Mouse (Mus musculus) liver, embryonic 16.5 days (tissue): Measurements from ENCODE around the gene Tbc1d22b. TPM values are rescaled to one million over a fixed set of nuclear protein-coding genes. Genes with fewer than 3 reads are reported as not detected.

Source experiments
- ATAC-seq: fragments of 200-750 bp; cut with Nextera tagmentation; 2 replicates; pipeline ENCODE4 v1.8.0; 2017; ENCODE audit warnings: low read depth, mild to moderate bottlenecking, moderate number of reproducible peaks, moderate library complexity
- H3K27ac ChIP-seq: fragments of 300-500 bp; sonication (generic); 2 replicates; pipeline ENCODE4 v1.5.1; 2014; ENCODE audit warnings: mild to moderate bottlenecking, low read length
- H3K27me3 ChIP-seq: fragments of 300-500 bp; sonication (generic); 2 replicates; pipeline ENCODE4 v1.6.1; 2014; ENCODE audit warnings: low read depth, low read length, mixed read lengths; ENCODE audit not compliant: control insufficient read depth, insufficient read depth
- H3K36me3 ChIP-seq: fragments of 300-500 bp; sonication (generic); 2 replicates; pipeline ENCODE4 v1.6.1; 2014; ENCODE audit warnings: mild to moderate bottlenecking; ENCODE audit not compliant: control insufficient read depth, insufficient read depth
- H3K4me1 ChIP-seq: fragments of 300-500 bp; sonication (generic); 2 replicates; pipeline ENCODE4 v1.6.1; 2014; ENCODE audit warnings: low read depth, low read length, mixed read lengths; ENCODE audit not compliant: control insufficient read depth
- H3K4me2 ChIP-seq: fragments of 300-500 bp; sonication (generic); 2 replicates; pipeline ENCODE4 v1.6.1; 2014; ENCODE audit warnings: low read depth, low read length, mixed read lengths
- H3K4me3 ChIP-seq: fragments of 300-500 bp; sonication (generic); 2 replicates; pipeline ENCODE4 v1.5.1; 2014; ENCODE audit warnings: low read depth, mild to moderate bottlenecking, low read length
- H3K9ac ChIP-seq: fragments of 300-500 bp; sonication (generic); 2 replicates; pipeline ENCODE4 v1.6.1; 2014; ENCODE audit warnings: low read depth, low read length
- H3K9me3 ChIP-seq: fragments of 300-500 bp; sonication (generic); replicated peaks from 2 replicates; pipeline ENCODE4 v1.6.1; 2016; ENCODE audit warnings: low read length; ENCODE audit not compliant: control insufficient read depth
- WGBS: fragments of 180-500 bp; shearing (Covaris S2); extraction: QIAGEN DNeasy Blood & Tissue Kit; methylation state at CpG from one replicate; pipeline ENCODE4 v1.1.7; 2014; ENCODE audit not compliant: insufficient replicate concordance; 5-methylcytosine and 5-hydroxymethylcytosine counted together
- polyA plus RNA-seq: library from polyadenylated mRNA; unstranded; fragments of >200 nt; fragmentation: Nextera tagmentation; extraction: Ambion mirVana; gene quantifications from 2 replicates; pipeline ENCODE4 v1.2.1, GENCODE M21; 2015

Gene Tbc1d22b
- polyA plus RNA-seq, 1 experiment from 2014 or later: 2.7 TPM

DNA sequence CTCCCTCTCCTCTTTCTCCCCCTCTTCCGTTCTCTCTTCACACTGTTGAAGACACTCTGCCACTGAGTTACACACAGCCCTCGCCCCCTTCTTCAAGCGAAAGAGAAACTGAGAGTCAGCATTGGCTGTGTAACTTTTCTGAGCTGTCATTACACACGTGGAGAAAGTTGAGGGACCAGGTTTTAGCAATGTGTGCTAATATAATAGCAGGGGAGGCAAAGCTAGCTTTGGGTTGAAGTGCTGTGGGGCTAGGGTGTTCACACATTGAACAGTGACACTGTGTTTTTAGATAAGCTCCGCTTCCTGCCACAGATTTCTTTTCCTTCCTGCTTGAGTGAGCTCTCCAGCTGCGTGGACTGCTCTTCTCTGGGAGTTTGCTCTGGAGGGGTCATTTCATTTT is 1.4 kb downstream of the Tbc1d22b start:
- Histone ChIP-seq H3K27me3 (no peaks in the 10 kb centered on the region), H3K4me1 (peaks cover 19% of the 10 kb centered on the region), H3K9ac (no peak overlapping the region), H3K27ac (no peak overlapping the region), H3K4me2 (peak overlapping the region; percentile 83), H3K36me3 (no peaks in the 10 kb centered on the region), H3K9me3 (no peaks in the 10 kb centered on the region), H3K4me3 (no peak overlapping the region)
- 12% methylated on average over 6 of the region's 6 CpGs for WGBS
- ATAC-seq: no peak

DNA sequence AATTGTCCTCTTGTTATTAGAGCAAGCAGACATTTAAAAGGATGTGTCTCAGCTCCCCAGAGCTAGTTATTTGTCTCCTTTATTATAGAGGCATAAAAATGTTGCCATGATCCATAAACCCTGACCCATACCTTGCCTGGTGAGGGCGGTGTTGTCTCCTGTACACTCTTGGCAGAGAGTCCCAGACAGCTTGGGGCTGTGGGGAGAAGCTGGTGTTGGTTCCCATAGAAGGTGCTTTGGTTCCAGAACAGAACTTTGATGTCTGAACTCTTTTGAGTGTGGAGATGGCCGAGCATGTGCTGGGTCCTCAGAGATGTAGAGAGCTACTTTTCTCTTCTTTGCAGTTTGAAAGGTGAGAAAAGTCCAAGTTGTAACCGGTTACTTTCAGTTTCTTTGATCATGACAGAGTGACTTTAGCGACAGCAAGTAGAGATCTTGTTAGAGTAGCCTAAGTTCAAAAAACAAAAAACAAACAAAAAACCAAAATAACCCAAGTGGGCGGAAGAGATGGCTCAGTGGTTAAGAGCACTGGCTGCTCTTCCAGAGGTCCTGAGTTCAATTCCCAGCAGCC is 2.7 kb downstream of the Tbc1d22b start, which contains the start of gene Tmem217:
TSS of gene Tmem217 (minus strand) at position 224 of the 571 bp plus-strand sequence.
- Histone ChIP-seq H3K4me2 (peak within 1 kb of the TSS; percentile 83; the same call in 1 of the 2 replicates), H3K9ac (no peak within 1 kb of the TSS), H3K9me3 (no peaks in the 10 kb centered on the region), H3K36me3 (no peaks in the 10 kb centered on the region), H3K27ac (no peak within 1 kb of the TSS), H3K27me3 (no peaks in the 10 kb centered on the region), H3K4me3 (no peak within 1 kb of the TSS), H3K4me1 (peaks cover 19% of the 10 kb centered on the region)
- no peak for ATAC-seq
- 71% methylated on average over 5 of the region's 5 CpGs for WGBS

- H3K4me2 ChIP-seq: no peak overlapping the region
- peak overlapping the region; percentile 25 for H3K27ac ChIP-seq
- peaks cover 19% of the 10 kb centered on the region for H3K4me1 ChIP-seq
- no peaks in the 10 kb centered on the region for H3K9me3 ChIP-seq
- H3K27me3 ChIP-seq: no peaks in the 10 kb centered on the region
- peak; percentile 54 for ATAC-seq
- H3K9ac ChIP-seq: no peak overlapping the region
- no peaks in the 10 kb centered on the region for H3K36me3 ChIP-seq
- no peak overlapping the region for H3K4me3 ChIP-seq
These were observed 4.6 kb downstream of the Tbc1d22b start for GRCm38 (mm10) chr17:29554176-29554575.

DNA sequence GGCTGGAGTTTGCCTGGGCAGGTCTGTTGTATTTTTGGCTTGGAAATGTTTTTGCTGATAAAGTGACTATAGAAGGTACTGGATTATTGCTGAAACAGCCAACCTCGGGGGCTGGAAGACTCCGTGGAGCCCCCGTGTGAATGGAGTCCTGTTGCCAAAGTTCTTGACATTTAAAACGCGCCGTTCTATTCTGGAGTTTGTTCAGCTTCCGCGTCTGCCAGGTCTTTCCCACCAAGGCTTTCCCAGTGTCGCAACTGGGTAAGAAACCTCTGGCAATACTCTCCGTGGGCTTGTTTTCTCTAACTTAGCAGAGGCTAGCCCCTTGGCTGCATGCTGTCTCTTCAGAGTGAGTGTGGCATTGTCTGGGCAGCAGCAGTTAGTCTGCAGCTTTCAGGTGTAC is 6.9 kb downstream of the Tbc1d22b start:
- no peak overlapping the region for H3K4me3 ChIP-seq
- H3K27ac ChIP-seq: no peak overlapping the region
- no peaks in the 10 kb centered on the region for H3K27me3 ChIP-seq
- no peak overlapping the region for H3K9ac ChIP-seq
- H3K36me3 ChIP-seq: no peaks in the 10 kb centered on the region
- no peak for ATAC-seq
- WGBS: 78% methylated on average over 10 of the region's 10 CpGs
- peaks cover 4% of the 10 kb centered on the region; the same call in 1 of the 2 replicates for H3K4me1 ChIP-seq
- no peak overlapping the region for H3K4me2 ChIP-seq
- H3K9me3 ChIP-seq: no peaks in the 10 kb centered on the region

- H3K9me3 ChIP-seq: no peaks in the 10 kb centered on the region
- ATAC-seq: no peak
- H3K27ac ChIP-seq: no peak overlapping the region
- H3K4me3 ChIP-seq: no peak overlapping the region
- H3K27me3 ChIP-seq: no peaks in the 10 kb centered on the region
- H3K36me3 ChIP-seq: no peaks in the 10 kb centered on the region
- no peak overlapping the region for H3K9ac ChIP-seq
- peaks cover 4% of the 10 kb centered on the region; the same call in 1 of the 2 replicates for H3K4me1 ChIP-seq
- 61% methylated on average over 7 of the region's 7 CpGs for WGBS
- H3K4me2 ChIP-seq: no peak overlapping the region
These were observed 7.3 kb downstream of the Tbc1d22b start for GRCm38 (mm10) chr17:29556893-29557292.

DNA sequence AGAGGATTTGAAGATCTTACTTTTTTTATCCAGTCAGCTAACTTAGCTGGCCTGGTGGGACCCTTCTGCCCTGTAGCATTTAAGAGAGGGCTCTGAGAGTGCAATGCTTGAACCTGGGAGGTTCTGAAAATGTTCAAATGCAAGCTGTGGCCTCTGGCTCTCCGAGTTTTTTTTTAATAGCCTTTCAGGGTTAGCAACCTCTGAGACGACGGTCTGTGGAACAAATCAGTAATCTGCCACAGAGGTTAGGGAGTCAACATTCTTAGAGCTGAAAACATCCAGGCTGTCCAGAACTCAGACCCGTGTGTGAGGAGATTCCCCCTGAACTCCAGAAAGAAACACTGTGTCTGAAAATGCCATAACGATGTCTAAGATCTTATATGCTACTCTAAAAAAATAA is 8.9 kb downstream of the Tbc1d22b start:
- Histone ChIP-seq H3K4me1 (peaks cover 4% of the 10 kb centered on the region; the same call in 1 of the 2 replicates), H3K9ac (no peak overlapping the region), H3K4me2 (no peak overlapping the region), H3K4me3 (no peak overlapping the region), H3K36me3 (no peaks in the 10 kb centered on the region), H3K27ac (no peak overlapping the region), H3K27me3 (no peaks in the 10 kb centered on the region), H3K9me3 (no peaks in the 10 kb centered on the region)
- ATAC-seq: no peak
- 77% methylated on average over 5 of the region's 5 CpGs for WGBS

DNA sequence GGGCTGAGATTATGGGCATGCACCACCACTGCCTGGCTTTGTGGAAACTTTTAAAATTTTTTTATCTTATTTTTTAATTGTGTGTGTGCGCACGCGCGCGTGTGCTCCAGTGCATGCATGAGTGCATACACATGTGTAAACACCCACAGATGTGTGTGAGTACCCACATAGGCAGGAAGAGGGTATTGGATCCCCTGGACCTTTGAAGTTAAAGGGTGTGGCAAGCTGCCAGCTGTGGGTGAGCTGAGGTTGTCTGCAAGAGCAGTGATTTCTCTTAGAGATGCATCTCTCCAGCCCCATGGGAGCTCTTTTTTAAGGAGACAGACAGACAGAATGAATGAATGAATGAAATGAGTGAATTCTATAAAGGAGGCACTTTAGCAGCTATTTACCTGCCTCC is 15.9 kb downstream of the Tbc1d22b start:
- H3K4me3 ChIP-seq: no peak overlapping the region
- 97% methylated on average over 5 of the region's 5 CpGs for WGBS
- H3K36me3 ChIP-seq: no peaks in the 10 kb centered on the region; the same call in 1 of the 2 replicates
- H3K27me3 ChIP-seq: no peaks in the 10 kb centered on the region
- H3K9ac ChIP-seq: no peak overlapping the region
- no peak for ATAC-seq
- H3K27ac ChIP-seq: no peak overlapping the region
- H3K9me3 ChIP-seq: no peaks in the 10 kb centered on the region
- no peak overlapping the region for H3K4me2 ChIP-seq
- H3K4me1 ChIP-seq: no peaks in the 10 kb centered on the region

- Histone ChIP-seq H3K27me3 (no peaks in the 10 kb centered on the region), H3K9ac (no peak overlapping the region), H3K36me3 (peaks cover 5% of the 10 kb centered on the region; the same call in 1 of the 2 replicates), H3K9me3 (no peaks in the 10 kb centered on the region), H3K4me1 (no peaks in the 10 kb centered on the region), H3K27ac (no peak overlapping the region), H3K4me2 (no peak overlapping the region), H3K4me3 (no peak overlapping the region)
- no peak for ATAC-seq
- 81% methylated on average over 15 of the region's 15 CpGs for WGBS
These were observed 18.9 kb downstream of the Tbc1d22b start for GRCm38 (mm10) chr17:29568435-29568834.

- ATAC-seq: no peak
- H3K9ac ChIP-seq: no peak overlapping the region
- no peaks in the 10 kb centered on the region for H3K4me1 ChIP-seq
- no peak overlapping the region for H3K4me3 ChIP-seq
- no peak overlapping the region for H3K27ac ChIP-seq
- no peak overlapping the region for H3K4me2 ChIP-seq
- no peaks in the 10 kb centered on the region for H3K27me3 ChIP-seq
- H3K36me3 ChIP-seq: peaks cover 5% of the 10 kb centered on the region; the same call in 1 of the 2 replicates
- 75% methylated on average over 6 of the region's 6 CpGs for WGBS
- H3K9me3 ChIP-seq: no peaks in the 10 kb centered on the region
These were observed 20.2 kb downstream of the Tbc1d22b start for GRCm38 (mm10) chr17:29569831-29570230.
